Mouse (Mus musculus) embryonic facial prominence, embryonic 10.5 days (tissue): ENCODE measurements around the gene Scarb1. TPM values are rescaled to one million over a fixed set of nuclear protein-coding genes. Genes with fewer than 3 reads are reported as not detected.

Experiments used
- DNase-seq: peaks from one replicate; pipeline ENCODE4 v3.0.0-alpha.2; 2017; ENCODE audit warnings: low spot score
- H3K27ac ChIP-seq: fragments of 300-500 bp; sonication (generic); replicated peaks from 2 replicates; pipeline ENCODE4 v1.5.1; 2016; ENCODE audit warnings: mild to moderate bottlenecking
- H3K27me3 ChIP-seq: fragments of 300-500 bp; sonication (generic); replicated peaks from 2 replicates; pipeline ENCODE4 v1.6.1; 2016; ENCODE audit warnings: low read depth, mild to moderate bottlenecking; ENCODE audit not compliant: poor library complexity, severe bottlenecking
- H3K36me3 ChIP-seq: fragments of 300-500 bp; sonication (generic); replicated peaks from 2 replicates; pipeline ENCODE4 v1.6.1; 2016; ENCODE audit warnings: mild to moderate bottlenecking, moderate library complexity
- H3K4me1 ChIP-seq: fragments of 300-500 bp; sonication (generic); 2 replicates; pipeline ENCODE4 v1.6.1; 2016
- H3K4me3 ChIP-seq: fragments of 300-500 bp; sonication (generic); 2 replicates; pipeline ENCODE4 v1.5.1; 2016; ENCODE audit warnings: mild to moderate bottlenecking, moderate library complexity
- H3K9me3 ChIP-seq: fragments of 300-500 bp; sonication (generic); 2 replicates; pipeline ENCODE4 v1.6.1; 2016; ENCODE audit warnings: mild to moderate bottlenecking
- WGBS: fragments of 180-500 bp; shearing (Covaris S2); methylation state at CpG from one replicate; pipeline ENCODE4 v1.1.7; 2016; 5-methylcytosine and 5-hydroxymethylcytosine counted together
- polyA plus RNA-seq: library from polyadenylated mRNA; unstranded; fragments of >200 nt; fragmentation: Nextera tagmentation; extraction: Ambion mirVana; gene quantifications from 2 replicates; pipeline ENCODE4 v1.2.1, GENCODE M21; 2016

The Scarb1 gene
- polyA plus RNA-seq, 1 experiment from 2014 or later, result 43.2 TPM

- Histone ChIP-seq H3K27ac (no peak overlapping the region), H3K4me1 (no peaks in the 10 kb centered on the region; the same call in 1 of the 2 replicates), H3K36me3 (peaks cover 32% of the 10 kb centered on the region), H3K27me3 (no peaks in the 10 kb centered on the region), H3K9me3 (no peaks in the 10 kb centered on the region), H3K4me3 (no peak overlapping the region)
- 87% methylated on average over 5 of the region's 5 CpGs for WGBS
- no peak for DNase-seq
These were observed 41.2 kb upstream of the Scarb1 start for GRCm38 (mm10) chr5:125381954-125382672.

GRCm38 (mm10) chr5:125378919-125379318, 38.0 kb upstream of the Scarb1 start:
- H3K4me3 ChIP-seq, result no peak overlapping the region
- no peaks in the 10 kb centered on the region; the same call in 1 of the 2 replicates for H3K4me1 ChIP-seq
- 86% methylated on average over 5 of the region's 5 CpGs for WGBS
- no peaks in the 10 kb centered on the region for H3K9me3 ChIP-seq
- H3K27me3 ChIP-seq, result no peaks in the 10 kb centered on the region
- no peak overlapping the region for H3K27ac ChIP-seq
- DNase-seq, result no peak
- H3K36me3 ChIP-seq, result peaks cover 9% of the 10 kb centered on the region

GRCm38 (mm10) chr5:125377214-125377613, 36.3 kb upstream of the Scarb1 start:
- no peak overlapping the region for H3K4me3 ChIP-seq
- H3K27ac ChIP-seq, result no peak overlapping the region
- DNase-seq, result no peak
- H3K9me3 ChIP-seq, result no peaks in the 10 kb centered on the region
- WGBS, result 70% methylated on average over 7 of the region's 7 CpGs
- H3K36me3 ChIP-seq, result no peaks in the 10 kb centered on the region
- no peaks in the 10 kb centered on the region for H3K27me3 ChIP-seq
- no peaks in the 10 kb centered on the region; the same call in 1 of the 2 replicates for H3K4me1 ChIP-seq

- H3K9me3 ChIP-seq, result no peaks in the 10 kb centered on the region
These were observed 35.0 kb upstream of the Scarb1 start for GRCm38 (mm10) chr5:125375871-125376270.

GRCm38 (mm10) chr5:125372027-125372426, 31.1 kb upstream of the Scarb1 start:
- WGBS, result 86% methylated on average over 4 of the region's 4 CpGs
- H3K27me3 ChIP-seq, result no peaks in the 10 kb centered on the region

More at GRCm38 (mm10) chr5:125375871-125376270, 35.0 kb upstream of the Scarb1 start:
- DNase-seq, result no peak
- 87% methylated on average over 2 of the region's 2 CpGs for WGBS
- no peak overlapping the region for H3K27ac ChIP-seq
- no peaks in the 10 kb centered on the region; the same call in 1 of the 2 replicates for H3K4me1 ChIP-seq
- H3K27me3 ChIP-seq, result no peaks in the 10 kb centered on the region
- no peak overlapping the region for H3K4me3 ChIP-seq
- no peaks in the 10 kb centered on the region for H3K36me3 ChIP-seq

GRCm38 (mm10) chr5:125370950-125371693, 30.2 kb upstream of the Scarb1 start:
- no peaks in the 10 kb centered on the region for H3K27me3 ChIP-seq
- WGBS, result 75% methylated on average over 7 of the region's 7 CpGs

More at GRCm38 (mm10) chr5:125372027-125372426, 31.1 kb upstream of the Scarb1 start:
- H3K36me3 ChIP-seq, result no peaks in the 10 kb centered on the region
- no peak for DNase-seq
- H3K4me3 ChIP-seq, result no peak overlapping the region
- H3K4me1 ChIP-seq, result no peaks in the 10 kb centered on the region
- no peak overlapping the region for H3K27ac ChIP-seq
- no peaks in the 10 kb centered on the region for H3K9me3 ChIP-seq

GRCm38 (mm10) chr5:125368568-125368967, 27.7 kb upstream of the Scarb1 start:
- peak; percentile 64 for DNase-seq

More at GRCm38 (mm10) chr5:125370950-125371693, 30.2 kb upstream of the Scarb1 start:
- Histone ChIP-seq H3K4me3 (no peak overlapping the region), H3K9me3 (no peaks in the 10 kb centered on the region), H3K36me3 (no peaks in the 10 kb centered on the region), H3K4me1 (no peaks in the 10 kb centered on the region), H3K27ac (no peak overlapping the region)
- DNase-seq, result no peak

GRCm38 (mm10) chr5:125368156-125368555, 27.3 kb upstream of the Scarb1 start:
- Histone ChIP-seq H3K9me3 (no peaks in the 10 kb centered on the region; the same call in 1 of the 2 replicates), H3K27ac (no peak overlapping the region), H3K27me3 (no peaks in the 10 kb centered on the region), H3K4me1 (no peaks in the 10 kb centered on the region), H3K4me3 (no peak overlapping the region), H3K36me3 (no peaks in the 10 kb centered on the region)
- WGBS, result 73% methylated on average over 5 of the region's 5 CpGs
- no peak for DNase-seq

More at GRCm38 (mm10) chr5:125368568-125368967, 27.7 kb upstream of the Scarb1 start:
- no peaks in the 10 kb centered on the region; the same call in 1 of the 2 replicates for H3K9me3 ChIP-seq
- no peaks in the 10 kb centered on the region for H3K36me3 ChIP-seq
- WGBS, result 2% methylated on average over 4 of the region's 4 CpGs
- no peak overlapping the region for H3K4me3 ChIP-seq
- no peaks in the 10 kb centered on the region for H3K4me1 ChIP-seq
- no peak overlapping the region for H3K27ac ChIP-seq
- no peaks in the 10 kb centered on the region for H3K27me3 ChIP-seq

GRCm38 (mm10) chr5:125364851-125365429, 24.0 kb upstream of the Scarb1 start:
- no peak overlapping the region for H3K4me3 ChIP-seq
- no peak for DNase-seq
- no peak overlapping the region for H3K27ac ChIP-seq
- no peaks in the 10 kb centered on the region for H3K27me3 ChIP-seq
- WGBS, result 79% methylated on average over 4 of the region's 4 CpGs
- H3K9me3 ChIP-seq, result no peaks in the 10 kb centered on the region; the same call in 1 of the 2 replicates
- H3K4me1 ChIP-seq, result peaks cover 5% of the 10 kb centered on the region
- H3K36me3 ChIP-seq, result no peaks in the 10 kb centered on the region

- WGBS, result 90% methylated on average over 7 of the region's 7 CpGs
- H3K4me1 ChIP-seq, result peaks cover 5% of the 10 kb centered on the region
- H3K9me3 ChIP-seq, result no peaks in the 10 kb centered on the region; the same call in 1 of the 2 replicates
- no peak overlapping the region for H3K27ac ChIP-seq
- no peak overlapping the region for H3K4me3 ChIP-seq
- DNase-seq, result no peak
- H3K27me3 ChIP-seq, result no peaks in the 10 kb centered on the region
- no peaks in the 10 kb centered on the region for H3K36me3 ChIP-seq
These were observed 23.0 kb upstream of the Scarb1 start for GRCm38 (mm10) chr5:125363894-125364293.

- no peak for DNase-seq
- Histone ChIP-seq H3K27me3 (no peaks in the 10 kb centered on the region), H3K9me3 (no peaks in the 10 kb centered on the region; the same call in 1 of the 2 replicates), H3K4me3 (peak overlapping the region; percentile 18; the same call in 1 of the 2 replicates), H3K27ac (no peak overlapping the region), H3K4me1 (peaks cover 8% of the 10 kb centered on the region), H3K36me3 (no peaks in the 10 kb centered on the region)
- 44% methylated on average over 16 of the region's 16 CpGs for WGBS
These were observed 20.2 kb upstream of the Scarb1 start for GRCm38 (mm10) chr5:125360981-125361510.

- Histone ChIP-seq H3K27ac (no peak overlapping the region), H3K9me3 (no peaks in the 10 kb centered on the region; the same call in 1 of the 2 replicates), H3K27me3 (no peaks in the 10 kb centered on the region), H3K4me3 (peak overlapping the region; percentile 18; the same call in 1 of the 2 replicates), H3K4me1 (peaks cover 12% of the 10 kb centered on the region), H3K36me3 (no peaks in the 10 kb centered on the region)
- 53% methylated on average over 9 of the region's 9 CpGs for WGBS
- no peak for DNase-seq
These were observed 19.7 kb upstream of the Scarb1 start for GRCm38 (mm10) chr5:125360566-125360965.
